Mouse (Mus musculus) hindbrain, embryonic 16.5 days (tissue): ENCODE data around the gene Rmnd1. TPM values are rescaled to one million over a fixed set of nuclear protein-coding genes. Genes with fewer than 3 reads are reported as not detected.

Source experiments
- ATAC-seq: fragments of 200-750 bp; cut with Nextera tagmentation; 2 replicates; pipeline ENCODE4 v1.8.0; 2017; ENCODE audit warnings: moderate TSS enrichment, moderate library complexity
- H3K27ac ChIP-seq: fragments of 300-500 bp; sonication (generic); 2 replicates; pipeline ENCODE4 v1.5.1; 2014; ENCODE audit warnings: low read depth, mild to moderate bottlenecking, control low read depth, low read length, moderate library complexity
- H3K27me3 ChIP-seq: fragments of 300-500 bp; sonication (generic); replicated peaks from 2 replicates; pipeline ENCODE4 v1.6.1; 2014; ENCODE audit warnings: low read length; ENCODE audit not compliant: control insufficient read depth, insufficient read depth
- H3K36me3 ChIP-seq: fragments of 300-500 bp; sonication (generic); 2 replicates; pipeline ENCODE4 v1.6.1; 2014; ENCODE audit warnings: mild to moderate bottlenecking, low read length, moderate library complexity, mixed read lengths; ENCODE audit not compliant: control insufficient read depth, insufficient read depth
- H3K4me1 ChIP-seq: fragments of 300-500 bp; sonication (generic); 2 replicates; pipeline ENCODE4 v1.6.1; 2014; ENCODE audit warnings: low read depth, low read length; ENCODE audit not compliant: control insufficient read depth, insufficient read depth
- H3K4me2 ChIP-seq: fragments of 300-500 bp; sonication (generic); 2 replicates; pipeline ENCODE4 v1.6.1; 2014; ENCODE audit warnings: mild to moderate bottlenecking, low read length, control low read depth, moderate library complexity
- H3K4me3 ChIP-seq: fragments of 300-500 bp; sonication (generic); 2 replicates; pipeline ENCODE4 v1.5.1; 2014; ENCODE audit warnings: mild to moderate bottlenecking, low read length, control low read depth, moderate library complexity
- H3K9ac ChIP-seq: fragments of 300-500 bp; sonication (generic); 2 replicates; pipeline ENCODE4 v1.6.1; 2014; ENCODE audit warnings: low read depth, mild to moderate bottlenecking, control low read depth, low read length, moderate library complexity
- H3K9me3 ChIP-seq: fragments of 300-500 bp; sonication (generic); 2 replicates; pipeline ENCODE4 v1.6.1; 2014; ENCODE audit warnings: mild to moderate bottlenecking, low read length, moderate library complexity; ENCODE audit not compliant: control insufficient read depth
- WGBS: fragments of 180-500 bp; shearing (Covaris S2); extraction: QIAGEN DNeasy Blood & Tissue Kit; methylation state at CpG from one replicate; pipeline ENCODE4 v1.1.7; 2014; 5-methylcytosine and 5-hydroxymethylcytosine counted together
- polyA plus RNA-seq: library from polyadenylated mRNA; unstranded; fragments of >200 nt; fragmentation: Nextera tagmentation; extraction: Ambion mirVana; gene quantifications from 2 replicates; pipeline ENCODE4 v1.2.1, GENCODE M21; 2015

Rmnd1 gene
- polyA plus RNA-seq, 1 experiment from 2014 or later, result 41.9 TPM

DNA sequence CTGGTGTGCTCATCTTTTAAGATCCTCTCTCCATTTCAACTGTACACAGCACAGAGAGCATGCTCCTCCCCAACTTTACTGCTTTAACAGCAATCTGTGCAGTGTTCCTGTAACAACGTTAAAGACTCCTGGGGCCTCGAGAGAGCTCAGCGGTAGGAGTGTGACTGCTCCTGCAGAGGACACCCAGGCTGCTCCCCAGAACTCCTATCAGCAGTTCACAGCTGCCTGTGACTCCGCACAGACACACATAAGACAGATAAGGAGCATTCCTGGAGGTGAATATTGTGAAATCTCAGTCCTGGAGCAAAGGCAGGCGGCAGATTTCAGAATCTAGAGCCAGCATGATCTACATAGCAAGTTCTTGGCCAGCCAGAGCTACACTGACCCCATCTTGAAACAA is 26.7 kb downstream of the Rmnd1 start:
- Histone ChIP-seq H3K9ac (no peak overlapping the region), H3K27ac (no peak overlapping the region), H3K4me3 (no peak overlapping the region), H3K4me1 (no peaks in the 10 kb centered on the region; the same call in 1 of the 2 replicates), H3K36me3 (peaks cover 14% of the 10 kb centered on the region; the same call in 1 of the 2 replicates), H3K9me3 (no peaks in the 10 kb centered on the region), H3K4me2 (no peak overlapping the region), H3K27me3 (no peaks in the 10 kb centered on the region)
- 83% methylated on average over 5 of the region's 5 CpGs for WGBS
- no peak; the same call in 1 of the 2 replicates for ATAC-seq

GRCm38 (mm10) chr10:4404895-4405491 is 27.2 kb downstream of the Rmnd1 start:
- Histone ChIP-seq H3K27ac (no peak overlapping the region), H3K9me3 (no peaks in the 10 kb centered on the region), H3K27me3 (no peaks in the 10 kb centered on the region), H3K4me2 (no peak overlapping the region), H3K36me3 (peaks cover 14% of the 10 kb centered on the region; the same call in 1 of the 2 replicates), H3K4me3 (no peak overlapping the region), H3K9ac (no peak overlapping the region), H3K4me1 (no peaks in the 10 kb centered on the region)
- peak; percentile 57 for ATAC-seq
- WGBS, result 57% methylated on average over 5 of the region's 5 CpGs

DNA sequence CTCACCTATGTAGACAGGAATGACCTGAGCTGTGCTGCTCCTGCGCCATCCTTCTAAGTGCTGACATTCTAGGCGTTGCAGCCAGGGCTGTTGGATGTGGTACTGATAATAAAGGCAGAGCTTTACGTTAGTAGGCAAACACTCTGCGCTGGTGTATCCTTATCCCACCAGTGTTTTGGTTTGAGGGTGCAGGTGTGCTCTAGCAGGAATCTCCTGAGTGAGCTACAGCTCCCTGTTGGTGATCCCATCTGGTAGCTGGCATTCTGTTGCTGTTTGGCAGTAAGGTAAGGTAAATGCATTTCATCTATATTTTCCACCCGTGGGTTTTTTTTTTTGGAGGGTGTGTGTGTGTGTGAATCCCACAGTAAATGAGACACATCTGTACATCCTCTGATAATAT is 34.1 kb downstream of the Rmnd1 start:
- Histone ChIP-seq H3K27ac (no peak overlapping the region), H3K9ac (no peak overlapping the region), H3K4me2 (no peak overlapping the region), H3K9me3 (no peaks in the 10 kb centered on the region), H3K4me1 (no peaks in the 10 kb centered on the region), H3K36me3 (peaks cover 2% of the 10 kb centered on the region; the same call in 1 of the 2 replicates), H3K27me3 (no peaks in the 10 kb centered on the region), H3K4me3 (no peak overlapping the region)
- 91% methylated on average over 5 of the region's 5 CpGs for WGBS
- ATAC-seq, result no peak

DNA sequence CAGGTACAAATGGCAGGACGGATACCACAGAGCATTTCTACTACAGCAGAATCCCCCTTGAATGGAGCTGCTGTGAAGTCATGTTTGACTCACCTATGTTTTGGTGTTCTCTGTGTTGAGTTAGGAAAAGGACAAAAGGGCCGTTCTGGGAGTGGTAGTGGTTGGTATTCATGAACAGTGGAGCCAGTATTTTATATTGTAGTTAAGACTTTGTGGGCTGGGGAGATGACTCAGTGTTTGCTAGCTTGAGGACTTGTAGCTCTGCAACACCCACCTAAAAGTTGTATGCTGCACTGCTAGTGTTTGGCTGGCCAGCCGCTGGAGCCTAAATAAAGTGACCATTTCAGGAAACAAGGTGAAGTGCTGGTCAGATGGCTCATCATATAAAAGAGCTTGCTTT is 36.9 kb downstream of the Rmnd1 start:
- Histone ChIP-seq H3K4me1 (peaks cover 15% of the 10 kb centered on the region), H3K4me2 (no peak overlapping the region), H3K27me3 (no peaks in the 10 kb centered on the region), H3K4me3 (no peak overlapping the region), H3K27ac (no peak overlapping the region), H3K9ac (no peak overlapping the region), H3K9me3 (no peaks in the 10 kb centered on the region), H3K36me3 (0 out of 2 replicates have a peak, but pooled peaks cover 2% of the 10 kb centered on the region)
- 89% methylated on average over 3 of the region's 3 CpGs for WGBS
- ATAC-seq, result no peak

DNA sequence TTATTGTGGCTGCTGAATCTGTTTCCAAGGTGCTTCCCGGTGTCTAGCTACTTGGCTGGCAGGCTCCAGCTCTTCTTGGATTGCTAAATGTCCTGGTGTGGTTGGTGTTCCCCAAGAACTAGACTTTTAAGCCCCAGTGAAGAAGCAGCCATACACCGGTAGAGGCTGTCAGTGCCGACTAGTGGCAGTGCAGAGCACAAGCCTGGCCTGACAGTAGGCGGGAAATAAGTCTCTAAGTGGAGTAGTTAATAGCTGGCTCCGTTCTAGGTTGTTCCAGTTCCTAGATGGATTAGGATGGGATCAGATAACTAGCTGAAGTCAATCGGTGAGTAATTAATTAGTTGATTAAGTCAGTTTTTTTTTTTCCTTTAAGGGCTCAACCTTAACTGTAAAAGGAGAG is 40.3 kb downstream of the Rmnd1 start:
- WGBS, result 45% methylated on average over 6 of the region's 6 CpGs

GRCm38 (mm10) chr10:4391076-4391475 is 41.1 kb downstream of the Rmnd1 start:
- no peak for ATAC-seq
- H3K9me3 ChIP-seq, result no peaks in the 10 kb centered on the region
- H3K27me3 ChIP-seq, result no peaks in the 10 kb centered on the region
- peaks cover 30% of the 10 kb centered on the region for H3K4me1 ChIP-seq
- no peak overlapping the region for H3K4me2 ChIP-seq
- no peak overlapping the region for H3K9ac ChIP-seq
- no peak overlapping the region for H3K4me3 ChIP-seq
- 74% methylated on average over 5 of the region's 5 CpGs for WGBS
- no peaks in the 10 kb centered on the region for H3K36me3 ChIP-seq
- no peak overlapping the region for H3K27ac ChIP-seq

More for the DNA sequence above, 40.3 kb downstream of the Rmnd1 start:
- no peak overlapping the region for H3K4me3 ChIP-seq
- no peak overlapping the region for H3K27ac ChIP-seq
- H3K4me2 ChIP-seq, result no peak overlapping the region
- H3K9me3 ChIP-seq, result no peaks in the 10 kb centered on the region
- H3K4me1 ChIP-seq, result peaks cover 30% of the 10 kb centered on the region
- H3K36me3 ChIP-seq, result no peaks in the 10 kb centered on the region
- no peak overlapping the region for H3K9ac ChIP-seq
- no peak for ATAC-seq
- H3K27me3 ChIP-seq, result no peaks in the 10 kb centered on the region

GRCm38 (mm10) chr10:4390550-4390949 is 41.6 kb downstream of the Rmnd1 start:
- H3K27me3 ChIP-seq, result no peaks in the 10 kb centered on the region
- H3K9ac ChIP-seq, result no peak overlapping the region
- no peak for ATAC-seq
- no peaks in the 10 kb centered on the region for H3K9me3 ChIP-seq
- H3K4me1 ChIP-seq, result peaks cover 35% of the 10 kb centered on the region
- H3K27ac ChIP-seq, result no peak overlapping the region
- no peak overlapping the region for H3K4me3 ChIP-seq
- no peaks in the 10 kb centered on the region for H3K36me3 ChIP-seq
- 77% methylated on average over 2 of the region's 2 CpGs for WGBS
- H3K4me2 ChIP-seq, result no peak overlapping the region

- no peaks in the 10 kb centered on the region for H3K27me3 ChIP-seq
- no peak for ATAC-seq
- H3K27ac ChIP-seq, result no peak overlapping the region
- no peaks in the 10 kb centered on the region for H3K36me3 ChIP-seq
- peak overlapping the region; percentile 71 for H3K4me2 ChIP-seq
- WGBS, result 45% methylated on average over 5 of the region's 5 CpGs
- H3K9ac ChIP-seq, result peak overlapping the region; percentile 33; the same call in 1 of the 2 replicates
- H3K4me1 ChIP-seq, result peaks cover 35% of the 10 kb centered on the region
- H3K9me3 ChIP-seq, result no peaks in the 10 kb centered on the region
- peak overlapping the region; percentile 92 for H3K4me3 ChIP-seq
Observed at GRCm38 (mm10) chr10:4389461-4390112, 42.6 kb downstream of the Rmnd1 start.

DNA sequence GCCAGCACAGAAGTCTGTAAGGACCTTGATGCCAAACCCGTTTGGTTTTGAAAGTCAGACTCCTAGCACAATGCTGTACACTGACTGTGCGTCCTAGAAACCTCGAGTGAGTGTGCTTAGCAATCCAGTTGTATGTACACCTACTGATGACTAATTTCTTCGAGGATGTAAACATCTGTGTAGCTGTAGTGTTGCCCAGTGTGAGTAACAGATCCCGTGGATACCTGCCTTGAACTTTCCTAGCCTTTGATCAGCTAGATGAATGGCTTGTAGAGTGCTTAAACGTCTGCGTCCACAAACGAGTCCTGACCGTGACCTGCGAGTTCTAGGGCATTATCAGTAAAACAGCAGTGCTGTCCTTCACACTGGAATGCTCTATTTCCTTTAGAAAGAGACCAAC is 43.2 kb downstream of the Rmnd1 start:
- H3K4me2 ChIP-seq, result peak overlapping the region; percentile 71
- H3K27me3 ChIP-seq, result no peaks in the 10 kb centered on the region
- no peak for ATAC-seq
- peaks cover 35% of the 10 kb centered on the region for H3K4me1 ChIP-seq
- no peaks in the 10 kb centered on the region for H3K9me3 ChIP-seq
- WGBS, result 25% methylated on average over 10 of the region's 10 CpGs
- no peaks in the 10 kb centered on the region for H3K36me3 ChIP-seq
- H3K9ac ChIP-seq, result peak overlapping the region; percentile 97; the same call in 1 of the 2 replicates
- no peak overlapping the region for H3K27ac ChIP-seq
- H3K4me3 ChIP-seq, result peak overlapping the region; percentile 92
